Mouse (Mus musculus): ENCODE results near the gene Kif17.

Gene Kif17

GRCm38 (mm10) chr4:138341393-138341792 is 91.2 kb downstream of the Kif17 start:
- DNase-seq (ENCODE audit: low read depth, low spot score), result no peak

DNA sequence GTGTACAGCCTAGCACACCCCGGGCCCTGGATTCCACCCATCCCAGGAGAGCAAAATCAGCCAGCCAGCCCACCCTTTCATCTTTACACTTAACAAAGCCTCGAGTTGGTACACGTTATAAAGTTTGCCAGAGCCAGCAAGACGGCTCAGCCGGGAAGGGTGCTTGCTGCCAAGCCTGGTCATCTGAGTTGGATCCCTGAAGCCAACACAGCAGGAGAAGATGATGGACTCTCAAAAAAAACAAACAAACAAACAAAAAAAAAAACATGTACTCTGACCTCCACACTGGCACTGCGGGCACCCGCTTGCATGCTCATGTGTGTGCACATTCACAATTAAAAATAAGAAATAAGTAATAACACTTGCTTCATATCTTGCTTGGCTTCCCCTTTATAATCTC is 91.8 kb downstream of the Kif17 start:
- DNase-seq (ENCODE audit: low read depth, low spot score), result no peak

- DNase-seq (ENCODE audit: low read depth, low spot score), result no peak
Observed at GRCm38 (mm10) chr4:138342778-138343177, 92.5 kb downstream of the Kif17 start.

GRCm38 (mm10) chr4:138343341-138343837 is 93.2 kb downstream of the Kif17 start:
- DNase-seq (ENCODE audit: low read depth, low spot score), result no peak

DNA sequence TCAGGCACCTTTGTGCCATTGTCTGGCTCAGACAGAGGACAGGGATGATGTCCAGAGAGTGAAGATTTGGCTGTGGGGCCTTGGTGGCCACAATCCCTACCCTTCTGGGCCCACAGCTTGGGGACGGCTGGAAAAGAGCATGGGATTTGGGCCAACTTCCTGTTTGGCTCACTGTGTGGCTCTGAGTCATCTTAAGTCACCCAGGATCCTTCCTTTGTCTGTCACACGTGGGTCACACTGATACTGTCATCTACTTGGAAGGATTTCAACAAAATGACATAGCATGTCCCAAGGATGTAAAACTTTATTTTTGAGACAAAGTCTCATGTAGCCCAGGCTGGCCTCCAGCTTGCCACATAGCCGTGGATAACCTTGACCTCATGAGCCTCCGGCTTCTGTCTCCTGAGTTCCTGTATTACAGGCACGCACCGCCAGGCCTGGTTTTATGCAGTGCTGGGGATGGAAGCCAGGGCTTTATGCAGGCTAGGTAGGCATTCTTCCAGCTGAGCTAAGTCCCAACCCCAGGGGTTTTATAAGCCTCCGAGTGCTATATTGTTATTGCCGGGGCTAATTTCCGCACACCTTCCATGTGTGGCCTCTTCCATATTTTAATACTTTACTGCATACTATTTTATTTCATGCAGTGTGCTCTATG is 94.8 kb downstream of the Kif17 start:
- no peak for DNase-seq (ENCODE audit: low read depth, low spot score)

GRCm38 (mm10) chr4:138347280-138347679 is 97.0 kb downstream of the Kif17 start:
- DNase-seq (ENCODE audit: low read depth, low spot score), result no peak

DNA sequence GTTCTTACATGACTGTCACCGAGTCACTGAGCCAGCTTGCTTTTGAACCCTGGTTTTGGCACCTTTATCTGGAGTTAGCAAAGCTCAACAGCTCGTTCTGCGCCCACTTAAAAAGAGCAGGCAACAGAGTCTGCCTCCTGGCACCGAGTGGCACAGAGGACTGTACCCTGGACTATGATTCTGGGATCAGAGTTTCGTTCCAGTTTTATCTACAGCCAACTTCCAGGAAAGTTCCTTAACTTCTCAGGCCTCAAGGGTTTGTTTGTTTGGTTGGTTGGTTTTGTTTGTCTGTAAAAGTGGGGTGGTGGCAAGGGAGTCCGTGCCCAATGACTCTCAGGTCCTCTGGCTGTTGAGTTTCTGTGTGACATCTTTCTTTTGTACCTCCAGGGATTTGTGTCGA is 98.5 kb downstream of the Kif17 start:
- DNase-seq (ENCODE audit: low read depth, low spot score), result no peak
